Mouse (Mus musculus) G1E (cell line): ENCODE measurements around the gene Cda.

Source experiments
- CTCF ChIP-seq: IDR thresholded peaks from 2 replicates; pipeline ENCODE4 v1.5.1; 2012; ENCODE audit warnings: low read depth, low read length, inconsistent platforms, mixed read lengths
- GATA1 ChIP-seq: IDR thresholded peaks from 2 replicates; pipeline ENCODE4 v1.6.1; 2012; ENCODE audit warnings: borderline replicate concordance, low read length, inconsistent platforms, mixed read lengths
- GATA2 ChIP-seq: IDR thresholded peaks from 2 replicates; pipeline ENCODE4 v1.6.1; 2012; ENCODE audit warnings: low read depth, low read length, inconsistent platforms, borderline replicate concordance
- POLR2AphosphoS5 ChIP-seq: IDR thresholded peaks from 2 replicates; pipeline ENCODE4 v1.6.1; 2012; ENCODE audit warnings: low read depth, low read length, inconsistent platforms; ENCODE audit not compliant: insufficient replicate concordance
- TAL1 ChIP-seq: conservative IDR thresholded peaks from 2 replicates; pipeline ENCODE4 v1.6.1; 2012; ENCODE audit warnings: low read depth, low read length, inconsistent platforms, mixed read lengths

GRCm38 (mm10) chr4:138358176-138358575 is 9.6 kb downstream of the Cda start:
- TF ChIP-seq GATA1 (no peak), CTCF (no peak), POLR2AphosphoS5 (no peak), TAL1 (no peak), GATA2 (no peak)
